Mouse (Mus musculus): ENCODE measurements at regions not wholly inside any gene's neighbourhood (a gene's known extent, or its start where the extent isn't known, plus 50 kb on each side); places are given as distances from the start of the nearest gene placed in this dataset.
A peak's percentile ranks its signal among the peaks of the same experiment; 100 is the strongest.
"Not testable (repeated sequence)": the region's sequence is repeated elsewhere in the genome, so short reads cannot be mapped to it uniquely, and the experiment has no call there.

DNA sequence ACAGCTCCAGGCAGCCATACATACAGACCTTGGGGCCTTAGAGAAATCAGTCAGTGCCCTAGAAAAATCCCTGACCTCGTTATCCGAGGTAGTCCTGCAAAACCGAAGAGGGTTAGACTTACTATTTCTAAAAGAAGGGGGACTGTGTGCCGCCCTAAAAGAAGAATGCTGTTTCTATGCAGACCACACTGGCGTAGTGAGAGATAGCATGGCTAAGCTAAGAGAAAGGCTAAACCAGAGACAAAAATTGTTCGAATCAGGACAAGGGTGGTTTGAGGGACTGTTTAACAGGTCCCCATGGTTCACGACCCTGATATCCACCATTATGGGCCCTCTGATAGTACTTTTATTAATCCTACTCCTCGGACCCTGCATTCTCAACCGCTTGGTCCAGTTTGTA, 322.2 kb downstream of the Gm29866 start:
- peak; percentile 3 for DNase-seq (ENCODE audit: low spot score)

- DNase-seq (ENCODE audit: low spot score): not testable (repeated sequence)
These were observed 323.1 kb downstream of the Gm29866 start for GRCm38 (mm10) chrY:20670391-20670790.

DNA sequence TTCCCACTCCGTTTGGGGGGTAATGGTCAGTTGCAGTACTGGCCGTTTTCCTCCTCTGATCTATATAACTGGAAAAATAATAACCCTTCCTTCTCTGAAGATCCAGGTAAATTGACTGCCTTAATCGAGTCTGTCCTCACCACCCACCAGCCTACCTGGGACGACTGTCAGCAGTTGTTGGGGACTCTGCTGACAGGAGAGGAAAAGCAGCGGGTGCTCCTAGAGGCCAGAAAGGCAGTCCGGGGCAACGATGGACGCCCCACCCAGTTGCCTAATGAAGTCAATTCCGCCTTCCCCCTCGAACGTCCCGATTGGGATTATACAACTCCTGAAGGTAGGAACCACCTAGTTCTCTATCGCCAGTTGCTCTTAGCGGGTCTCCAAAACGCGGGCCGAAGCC, 328.2 kb downstream of the Gm29866 start:
- peak; percentile 3 for DNase-seq (ENCODE audit: low spot score)
